Comparison of ENCODE assay signal across 13 mouse cellular contexts in genomic region chr6:84246101-84246760, GRCm38 (mm10).
"Had no signal": no experiment of that assay in that cellular context is flagged by ENCODE, and none has a peak within 500 bp of the region (broad histone marks: within the 10 kb centered on the region; RNA-seq: fewer than 3 reads in every experiment).

No protein-coding gene starts in this region.

- ATAC-seq: midbrain, embryonic 15.5 days had no signal

- H3K4me2 ChIP-seq: midbrain, embryonic 11.5 days; midbrain, embryonic 15.5 days; neural tube, embryonic 13.5 days had no signal

- H3K27me3 ChIP-seq: midbrain, embryonic 15.5 days; neural tube, embryonic 13.5 days had no signal

- DNase-seq: kidney, adult 9 months; left cerebral cortex, postnatal 4 days; lung, adult 18-20 months; retina, postnatal 1 day; right cerebral cortex, postnatal 4 days; spleen, adult 18-20 months; thymus, adult 18-20 months; thymus, postnatal 14 days had no signal

- H3K4me3 ChIP-seq: midbrain, embryonic 15.5 days; neural tube, embryonic 13.5 days had no signal

- H3K4me1 ChIP-seq: midbrain, embryonic 15.5 days; neural tube, embryonic 13.5 days had no signal

- H3K9me3 ChIP-seq: midbrain, embryonic 15.5 days had no signal

- H3K9ac ChIP-seq: liver, embryonic 14.5 days; midbrain, embryonic 15.5 days; neural tube, embryonic 13.5 days had no signal

- H3K36me3 ChIP-seq: midbrain, embryonic 15.5 days; neural tube, embryonic 13.5 days had no signal

- H3K27ac ChIP-seq: kidney, postnatal 0 days; liver, embryonic 14.5 days; midbrain, embryonic 15.5 days; neural tube, embryonic 13.5 days had no signal
